Mouse (Mus musculus): ENCODE measurements around the gene Axl. TPM values are rescaled to one million over a fixed set of nuclear protein-coding genes. Genes with fewer than 3 reads are reported as not detected.

Gene Axl
- 69.8 and 71.5 TPM in 2 replicates for polyA plus RNA-seq (2015; fragmentation: Nextera tagmentation; extraction: Ambion mirVana)

DNA sequence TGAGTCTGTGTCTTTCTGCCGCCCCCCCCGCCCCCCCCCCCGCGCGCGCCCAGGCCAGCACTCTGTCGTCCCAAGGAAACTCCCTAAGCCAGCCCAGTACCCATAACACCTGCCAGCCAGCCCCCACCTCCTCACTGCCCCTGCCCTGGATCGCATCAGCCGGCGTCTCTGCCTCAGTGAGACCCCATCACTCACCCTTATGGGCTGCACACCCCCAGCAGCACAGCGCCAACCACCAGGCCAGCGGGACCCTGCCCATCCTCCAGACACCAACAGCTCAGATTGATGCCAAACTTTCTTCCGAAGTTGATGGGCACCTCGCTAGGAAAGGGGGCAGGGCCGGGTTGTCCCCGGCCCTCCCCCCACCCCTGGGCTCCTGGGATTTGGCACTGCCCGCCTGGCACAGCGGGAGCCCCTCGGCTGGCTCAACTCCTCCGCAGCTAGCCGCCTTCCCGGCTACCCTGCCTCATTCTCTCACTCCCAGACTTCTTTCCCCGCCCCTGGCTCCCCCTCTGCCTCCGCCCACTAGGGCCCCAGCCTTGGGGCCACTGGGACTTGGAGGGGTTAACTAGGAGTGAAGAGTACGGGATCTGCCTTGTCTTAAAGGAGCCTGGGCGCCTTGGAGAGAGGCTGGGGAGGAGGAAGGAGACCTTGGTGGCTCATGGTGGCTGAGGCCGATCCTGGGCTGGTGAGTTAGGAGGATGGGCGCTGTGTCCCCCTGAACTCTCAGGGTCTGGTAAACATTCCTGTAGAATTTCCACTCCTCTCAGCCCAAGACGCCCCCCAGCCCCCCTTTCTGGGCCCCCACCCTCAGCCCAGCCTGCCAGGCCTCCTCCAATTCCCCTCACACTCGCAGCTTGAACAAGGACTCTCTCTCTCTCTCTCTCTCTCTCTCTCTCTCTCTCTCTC, at the start of gene Axl:
Axl (minus strand) TSS at position 486 of the 909 bp plus-strand sequence.
- no peaks in the 10 kb centered on the region for H3K27me3 ChIP-seq (replicated peaks)
- H3K9me3 ChIP-seq = no peaks in the 10 kb centered on the region
- peak within 1 kb of the TSS; percentile 87 for H3K4me2 ChIP-seq (replicated peaks)
- peak within 1 kb of the TSS; percentile 68 for H3K9ac ChIP-seq
- ATAC-seq = peak; percentile 93
- peak within 1 kb of the TSS; percentile 77 for H3K27ac ChIP-seq
- H3K36me3 ChIP-seq = no peaks in the 10 kb centered on the region
- H3K4me3 ChIP-seq (replicated peaks) = peak within 1 kb of the TSS; percentile 63
- WGBS = 2% methylated on average over 29 of the region's 30 CpGs
- peaks cover 24% of the 10 kb centered on the region for H3K4me1 ChIP-seq (replicated peaks)

DNA sequence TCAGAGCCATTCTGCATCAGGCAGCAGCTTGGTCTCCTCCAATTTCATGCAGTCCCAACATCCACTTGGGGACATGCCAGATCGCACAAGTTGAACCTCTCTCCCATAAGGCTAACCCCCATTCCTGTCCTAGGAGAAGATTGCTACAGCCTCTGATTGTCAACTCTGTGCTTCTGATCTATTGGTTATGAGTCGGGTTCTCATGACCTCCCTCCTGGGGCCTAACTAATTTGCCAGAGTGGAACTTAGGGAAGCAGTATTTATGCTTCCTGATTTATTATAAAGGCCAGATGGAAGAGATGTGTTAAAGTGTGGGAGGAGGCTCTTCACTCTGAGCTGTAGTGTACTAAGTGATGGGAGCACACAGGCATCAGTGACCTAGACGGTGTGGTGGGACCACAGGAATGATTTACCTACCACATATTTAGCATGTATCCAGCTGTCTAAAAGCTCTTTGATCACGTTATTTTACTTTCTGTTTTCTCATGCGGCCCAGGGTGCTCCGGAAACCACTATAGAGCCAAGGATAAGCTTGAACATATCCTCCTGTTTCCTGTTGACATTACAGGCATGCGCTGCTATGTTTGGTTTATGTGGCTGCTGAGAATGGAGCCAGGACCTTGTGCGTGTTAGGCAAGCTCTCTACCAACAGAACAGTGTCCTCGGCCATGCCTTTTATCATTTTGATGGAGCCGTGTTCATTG, 46.8 kb upstream of the Axl start:
- 47% methylated on average over 10 of the region's 10 CpGs for WGBS

DNA sequence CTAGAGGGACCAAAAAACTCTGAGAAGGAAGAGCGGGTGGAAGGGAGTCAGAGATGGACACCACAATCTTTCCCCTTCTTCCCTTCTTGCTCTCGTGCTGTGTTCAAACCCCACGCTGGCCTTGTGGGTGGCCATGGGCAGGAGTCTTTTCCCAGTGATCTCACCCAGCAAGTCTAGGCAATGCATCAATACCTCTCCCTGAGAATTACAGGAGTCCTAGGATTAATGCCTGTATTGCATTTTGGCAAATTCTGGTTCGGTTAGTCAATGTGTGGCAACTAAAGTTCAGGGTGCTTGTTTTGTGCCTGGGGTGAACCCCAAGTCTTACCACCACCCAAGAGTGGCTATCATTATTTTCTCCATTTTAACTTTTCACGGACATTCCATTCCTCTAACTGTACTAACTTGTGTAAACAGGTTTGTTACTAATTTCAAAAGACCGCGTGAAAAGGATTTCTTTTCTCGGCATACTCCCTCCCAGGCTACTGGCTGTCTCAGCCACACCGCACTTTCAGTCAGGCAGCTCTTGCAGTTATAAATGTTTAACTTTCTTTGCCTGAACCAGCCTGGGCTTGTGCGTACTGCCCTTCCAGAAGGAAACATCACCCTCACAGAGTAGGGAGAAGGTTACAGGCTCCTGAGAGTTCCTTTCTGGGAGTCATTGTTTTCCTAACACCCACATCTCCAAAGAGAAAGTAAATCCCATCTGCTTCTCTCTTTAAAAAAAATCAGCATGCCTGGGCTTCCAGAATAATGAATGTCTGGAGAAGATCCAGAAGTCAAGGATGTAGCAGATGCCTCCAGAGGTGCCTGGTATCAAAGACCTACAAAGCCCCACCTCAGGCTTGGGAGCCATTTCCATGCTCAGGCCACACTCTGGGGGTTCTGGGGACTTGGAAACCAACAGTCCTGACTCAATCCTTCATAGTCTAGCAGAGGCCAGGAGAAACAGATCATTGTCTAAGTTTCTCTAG, 43.3 kb upstream of the Axl start:
- Histone ChIP-seq H3K27me3 (replicated peaks) (no peaks in the 10 kb centered on the region), H3K27ac (0 out of 2 replicates have a peak overlapping the region, but pooled peaks have one; percentile 15), H3K9me3 (no peaks in the 10 kb centered on the region), H3K4me1 (replicated peaks) (peaks cover 7% of the 10 kb centered on the region; the same call in 1 of the 2 replicates), H3K36me3 (no peaks in the 10 kb centered on the region), H3K4me3 (replicated peaks) (no peak overlapping the region), H3K9ac (no peak overlapping the region), H3K4me2 (replicated peaks) (peak overlapping the region; percentile 28)
- WGBS = 49% methylated on average over 10 of the region's 10 CpGs
- ATAC-seq = peak; percentile 82

More for the DNA sequence above, 46.8 kb upstream of the Axl start:
- H3K9me3 ChIP-seq = no peaks in the 10 kb centered on the region
- no peak overlapping the region for H3K4me2 ChIP-seq (replicated peaks)
- peaks cover 7% of the 10 kb centered on the region; the same call in 1 of the 2 replicates for H3K4me1 ChIP-seq (replicated peaks)
- peak; percentile 43 for ATAC-seq
- no peak overlapping the region for H3K4me3 ChIP-seq (replicated peaks)
- H3K9ac ChIP-seq = no peak overlapping the region
- H3K27ac ChIP-seq = peak overlapping the region; percentile 14; the same call in 1 of the 2 replicates
- no peaks in the 10 kb centered on the region for H3K27me3 ChIP-seq (replicated peaks)
- no peaks in the 10 kb centered on the region for H3K36me3 ChIP-seq

DNA sequence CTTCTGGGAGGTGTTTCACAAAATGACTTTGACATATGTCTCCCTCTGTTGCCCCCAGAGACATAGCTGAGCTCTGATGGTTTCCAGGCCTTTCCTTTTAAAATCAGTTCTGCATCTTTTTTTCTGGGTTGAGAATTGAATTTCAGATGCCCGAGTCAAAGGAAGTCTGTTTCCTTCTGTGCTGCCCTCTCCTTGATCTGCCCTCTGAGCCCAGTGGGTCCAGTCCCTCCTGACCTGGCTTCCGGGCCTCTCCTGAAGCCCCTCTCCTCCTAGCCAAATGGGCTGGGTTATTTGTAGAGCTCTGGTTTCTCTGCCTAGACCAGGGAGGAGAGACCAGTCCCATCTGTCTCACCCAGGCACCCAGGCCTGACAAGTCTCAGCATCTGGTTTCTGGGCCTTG, 41.7 kb upstream of the Axl start:
- ATAC-seq = no peak
- WGBS = 42% methylated on average over 2 of the region's 2 CpGs

DNA sequence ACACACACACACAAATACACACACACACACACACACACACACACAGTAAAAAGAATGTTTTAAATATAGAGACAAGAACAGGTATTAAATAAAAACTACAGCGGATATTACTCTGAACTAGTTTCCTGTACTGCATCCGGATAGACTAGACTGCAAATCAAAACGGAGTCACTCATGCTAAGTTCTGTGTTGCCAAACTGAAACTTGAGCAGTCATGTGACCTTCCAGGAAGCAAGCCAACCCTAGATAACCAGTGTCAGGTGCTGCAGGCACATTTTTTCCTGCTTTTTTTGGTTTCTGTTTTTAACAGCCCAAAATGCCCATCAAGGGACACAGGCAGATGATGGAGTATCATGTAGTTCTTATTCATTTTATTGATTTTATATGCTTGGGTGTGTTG, 38.7 kb upstream of the Axl start:
- Histone ChIP-seq H3K9ac (no peak overlapping the region), H3K4me1 (replicated peaks) (peaks cover 3% of the 10 kb centered on the region; the same call in 1 of the 2 replicates), H3K27me3 (replicated peaks) (no peaks in the 10 kb centered on the region), H3K4me2 (replicated peaks) (no peak overlapping the region), H3K9me3 (no peaks in the 10 kb centered on the region), H3K27ac (no peak overlapping the region), H3K36me3 (no peaks in the 10 kb centered on the region), H3K4me3 (replicated peaks) (no peak overlapping the region)
- 51% methylated on average over 3 of the region's 3 CpGs for WGBS
- ATAC-seq = peak; percentile 43; the same call in 1 of the 2 replicates

More for the DNA sequence above, 41.7 kb upstream of the Axl start:
- Histone ChIP-seq H3K4me1 (replicated peaks) (peaks cover 5% of the 10 kb centered on the region; the same call in 1 of the 2 replicates), H3K27ac (no peak overlapping the region), H3K4me3 (replicated peaks) (no peak overlapping the region), H3K9me3 (no peaks in the 10 kb centered on the region), H3K36me3 (no peaks in the 10 kb centered on the region), H3K9ac (no peak overlapping the region), H3K27me3 (replicated peaks) (no peaks in the 10 kb centered on the region), H3K4me2 (replicated peaks) (no peak overlapping the region)

DNA sequence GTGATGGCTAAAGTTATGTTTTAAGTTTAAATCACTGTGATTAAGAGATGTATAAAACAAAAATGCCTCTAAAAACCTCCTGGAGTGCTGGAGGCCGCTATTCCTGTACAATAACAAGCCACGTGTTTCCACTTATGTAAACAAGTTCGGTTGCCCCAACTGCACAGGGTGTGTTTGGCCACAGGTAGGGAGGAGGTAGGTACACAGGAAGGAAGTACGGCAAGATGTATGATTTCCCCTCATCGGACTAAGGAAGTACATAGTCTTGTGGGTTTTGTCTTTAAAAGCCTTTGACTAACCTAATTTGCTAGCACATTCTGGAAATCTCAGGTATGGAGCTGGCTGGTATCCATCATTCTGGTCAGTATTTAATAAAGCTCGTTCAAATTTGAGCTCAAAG, 37.5 kb upstream of the Axl start:
- Histone ChIP-seq H3K4me1 (replicated peaks) (no peaks in the 10 kb centered on the region), H3K4me3 (replicated peaks) (no peak overlapping the region), H3K9me3 (no peaks in the 10 kb centered on the region), H3K9ac (no peak overlapping the region), H3K36me3 (no peaks in the 10 kb centered on the region), H3K27ac (no peak overlapping the region), H3K4me2 (replicated peaks) (no peak overlapping the region), H3K27me3 (replicated peaks) (no peaks in the 10 kb centered on the region)
- no peak for ATAC-seq
- whole genome bisulfite sequencing = 61% methylated on average over 6 of the region's 6 CpGs

DNA sequence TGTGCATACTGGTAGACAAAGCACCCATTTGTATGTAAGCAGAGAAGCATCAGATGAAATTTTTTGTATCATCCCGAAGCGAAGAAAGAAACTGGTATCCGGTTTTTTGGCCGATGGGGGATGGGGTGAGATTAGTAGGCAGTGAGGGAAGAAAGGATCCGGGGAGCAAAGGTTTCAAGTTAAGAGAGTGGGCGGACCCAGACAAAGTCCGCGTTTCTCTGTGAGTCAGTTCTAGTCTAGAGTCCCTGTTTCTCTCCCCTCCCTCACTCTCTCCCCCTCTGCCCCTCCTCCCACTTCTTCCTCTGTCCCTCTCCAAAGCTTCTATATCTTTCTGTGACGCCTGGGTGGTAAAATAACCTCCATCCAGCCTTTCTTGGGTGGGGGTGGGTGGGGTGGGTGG, 36.5 kb upstream of the Axl start:
- H3K4me2 ChIP-seq (replicated peaks) = 0 out of 2 replicates have a peak overlapping the region, but pooled peaks have one; percentile 19
- peak; percentile 92 for ATAC-seq
- no peaks in the 10 kb centered on the region for H3K4me1 ChIP-seq (replicated peaks)

DNA sequence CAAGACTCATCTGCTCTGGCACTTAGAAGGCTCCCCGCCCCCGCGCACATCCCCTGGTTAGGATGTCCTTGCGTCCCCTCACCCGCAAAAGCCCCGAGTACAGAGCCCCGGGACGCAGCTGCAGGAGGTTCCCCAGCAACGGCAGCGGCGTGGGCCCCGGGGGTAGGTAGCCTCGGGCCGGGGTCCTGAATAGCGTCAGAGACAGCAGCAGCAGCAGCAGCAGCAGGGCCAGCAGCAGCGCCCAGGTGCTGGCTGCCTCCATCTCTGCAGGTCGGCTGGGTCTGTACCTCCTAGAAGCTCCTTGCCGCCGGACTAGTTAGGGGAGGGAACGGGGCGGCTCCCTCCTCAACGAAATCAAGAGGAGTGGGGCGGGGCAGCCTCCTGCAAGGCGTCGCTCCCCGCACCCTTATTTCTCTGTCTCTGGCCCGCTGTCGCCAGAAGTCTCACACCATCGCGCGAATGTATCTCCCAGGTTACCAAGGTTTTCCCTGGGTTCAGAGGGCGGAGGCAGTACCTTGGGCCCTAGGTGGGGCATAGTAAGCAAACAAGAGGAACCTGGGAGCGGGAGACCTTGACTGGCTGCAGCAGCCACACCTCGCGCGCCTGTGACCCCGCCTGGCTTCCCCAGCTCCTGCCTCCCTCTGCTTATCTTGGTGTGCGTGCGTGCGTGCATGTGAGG, 27.9 kb upstream of the Axl start, which contains the start of gene Cyp2s1:
Cyp2s1 (minus strand) TSS at position 673 of the 679 bp plus-strand sequence.
- peak within 1 kb of the TSS; percentile 95 for H3K4me2 ChIP-seq (replicated peaks)
- ATAC-seq = peak; percentile 95
- peak within 1 kb of the TSS; percentile 83 for H3K27ac ChIP-seq
- peak within 1 kb of the TSS; percentile 68 for H3K9ac ChIP-seq
- no peaks in the 10 kb centered on the region for H3K27me3 ChIP-seq (replicated peaks)
- H3K9me3 ChIP-seq = no peaks in the 10 kb centered on the region
- H3K4me1 ChIP-seq (replicated peaks) = peaks cover 17% of the 10 kb centered on the region
- no peaks in the 10 kb centered on the region for H3K36me3 ChIP-seq
- WGBS = 2% methylated on average over 40 of the region's 40 CpGs
- peak within 1 kb of the TSS; percentile 56 for H3K4me3 ChIP-seq (replicated peaks)

More for the DNA sequence above, 36.5 kb upstream of the Axl start:
- Histone ChIP-seq H3K27me3 (replicated peaks) (no peaks in the 10 kb centered on the region), H3K4me3 (replicated peaks) (no peak overlapping the region), H3K36me3 (no peaks in the 10 kb centered on the region), H3K9ac (no peak overlapping the region), H3K27ac (no peak overlapping the region), H3K9me3 (no peaks in the 10 kb centered on the region)
- WGBS = 53% methylated on average over 9 of the region's 9 CpGs

DNA sequence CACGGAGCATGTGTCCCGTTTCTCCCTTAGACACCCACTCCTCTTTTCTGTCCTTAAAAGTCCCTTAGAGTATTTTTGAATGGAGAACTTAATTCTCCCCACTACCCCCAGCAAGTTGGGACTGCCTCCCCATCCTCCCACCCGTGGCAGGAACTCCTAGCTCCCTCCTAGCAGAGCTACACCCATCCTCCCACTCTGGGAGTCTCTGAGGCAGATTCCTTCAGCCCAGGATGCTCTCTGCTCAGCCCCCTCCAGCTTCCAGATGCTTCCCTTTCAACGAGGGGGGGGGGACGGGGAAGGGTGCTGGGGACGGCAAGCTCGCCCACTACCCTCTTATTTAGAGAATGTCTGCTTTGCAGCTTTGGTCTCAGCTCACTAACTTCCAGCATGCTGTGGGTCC, 27.1 kb upstream of the Axl start:
- Histone ChIP-seq H3K27ac (peak overlapping the region; percentile 83), H3K27me3 (replicated peaks) (no peaks in the 10 kb centered on the region), H3K36me3 (no peaks in the 10 kb centered on the region), H3K9ac (peak overlapping the region; percentile 68), H3K4me3 (replicated peaks) (peak overlapping the region; percentile 56), H3K9me3 (no peaks in the 10 kb centered on the region), H3K4me2 (replicated peaks) (peak overlapping the region; percentile 95), H3K4me1 (replicated peaks) (peaks cover 17% of the 10 kb centered on the region)
- no peak for ATAC-seq
- 17% methylated on average over 7 of the region's 7 CpGs for WGBS

DNA sequence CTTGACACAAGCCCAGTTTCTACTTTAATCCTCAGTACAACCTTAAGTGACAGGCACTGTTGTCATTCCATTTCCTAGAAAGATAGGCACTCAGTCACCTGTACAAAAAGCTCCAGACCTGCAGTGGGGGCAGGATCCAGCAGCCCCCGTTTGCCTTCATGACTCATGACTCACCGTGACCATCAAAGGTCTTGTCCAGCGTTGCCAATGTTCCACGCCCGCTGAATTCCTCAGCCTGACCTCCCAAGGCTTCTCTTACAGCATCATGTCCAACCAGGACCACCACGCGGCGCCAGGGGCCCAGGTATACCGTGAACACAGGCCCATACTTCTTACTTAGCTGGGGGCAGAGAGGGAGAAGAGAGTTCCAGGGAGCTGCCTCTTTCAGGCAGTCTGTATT, 26.2 kb upstream of the Axl start:
- Histone ChIP-seq H3K4me1 (replicated peaks) (peaks cover 17% of the 10 kb centered on the region), H3K27ac (no peak overlapping the region), H3K9me3 (no peaks in the 10 kb centered on the region), H3K4me2 (replicated peaks) (peak overlapping the region; percentile 95), H3K36me3 (no peaks in the 10 kb centered on the region), H3K4me3 (replicated peaks) (0 out of 2 replicates have a peak overlapping the region, but pooled peaks have one; percentile 9), H3K27me3 (replicated peaks) (no peaks in the 10 kb centered on the region), H3K9ac (no peak overlapping the region)
- WGBS = 69% methylated on average over 9 of the region's 9 CpGs
- no peak for ATAC-seq

DNA sequence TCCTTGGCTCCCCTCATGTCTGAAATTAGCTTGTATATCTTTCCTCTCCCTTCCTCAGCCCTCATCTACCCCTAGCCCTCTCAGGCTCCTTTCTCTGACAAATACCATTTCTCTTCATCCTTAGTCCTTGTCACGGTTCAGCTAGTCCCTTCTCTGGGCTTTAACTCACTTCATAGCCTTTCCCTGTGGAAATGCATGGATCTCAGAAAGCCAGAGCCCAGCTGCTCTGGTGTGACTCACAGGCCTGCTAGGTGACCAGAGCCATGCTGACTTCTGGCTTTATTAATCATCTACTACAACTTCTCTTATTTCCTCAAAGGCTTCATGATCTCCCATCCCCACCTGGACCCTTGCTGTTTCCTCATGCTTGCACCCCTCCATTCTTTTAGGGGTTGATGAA, 23.7 kb upstream of the Axl start:
- H3K36me3 ChIP-seq = no peaks in the 10 kb centered on the region
- H3K4me3 ChIP-seq (replicated peaks) = no peak overlapping the region
- no peaks in the 10 kb centered on the region for H3K9me3 ChIP-seq
- no peak overlapping the region for H3K4me2 ChIP-seq (replicated peaks)
- peaks cover 17% of the 10 kb centered on the region for H3K4me1 ChIP-seq (replicated peaks)
- H3K9ac ChIP-seq = no peak overlapping the region
- H3K27ac ChIP-seq = no peak overlapping the region
- 69% methylated on average over 1 of the region's 1 CpGs for WGBS
- H3K27me3 ChIP-seq (replicated peaks) = no peaks in the 10 kb centered on the region
- no peak for ATAC-seq

Measured in intestine, embryonic 15.5 days (tissue).